Mouse (Mus musculus) right cerebral cortex, adult 2 months (tissue): ENCODE results near the gene Gm10491.

Experiments
- DNase-seq, 2 experiments: peaks; one replicate each; pipeline ENCODE4 v3.0.0; 2021 to 2022; ENCODE audit warnings: low spot score in 2 of 2

The Gm10491 gene

GRCm38 (mm10) chrX:7879819-7880218, 27.8 kb downstream of the Gm10491 start:
- DNase-seq = peak; percentile 53 to 60

GRCm38 (mm10) chrX:7878495-7878894, 29.1 kb downstream of the Gm10491 start:
- peak; percentile 32 to 40 for DNase-seq

GRCm38 (mm10) chrX:7878007-7878419, 29.6 kb downstream of the Gm10491 start, which contains the start of gene Pim2:
Gene Pim2, plus strand, starts transcription at chrX:7878262.
- DNase-seq = peak; percentile 80 to 81

GRCm38 (mm10) chrX:7869826-7870225, 37.8 kb downstream of the Gm10491 start:
- DNase-seq = no peak

- DNase-seq = no peak
Observed at GRCm38 (mm10) chrX:7868506-7868905, 39.1 kb downstream of the Gm10491 start.

- DNase-seq = no peak
Observed at GRCm38 (mm10) chrX:7867141-7867540, 40.5 kb downstream of the Gm10491 start.

- no peak for DNase-seq
Observed at GRCm38 (mm10) chrX:7865786-7866185, 41.8 kb downstream of the Gm10491 start.

GRCm38 (mm10) chrX:7865343-7865742, 42.3 kb downstream of the Gm10491 start:
- no peak for DNase-seq

- DNase-seq = no peak
Observed at GRCm38 (mm10) chrX:7864551-7864950, 43.1 kb downstream of the Gm10491 start.

- no peak for DNase-seq
Observed at GRCm38 (mm10) chrX:7863181-7863580, 44.5 kb downstream of the Gm10491 start.

- DNase-seq = no peak
Observed at GRCm38 (mm10) chrX:7859191-7859753, 48.4 kb downstream of the Gm10491 start.
